22 mouse cellular contexts compared by ENCODE assay signal in the genomic region with DNA sequence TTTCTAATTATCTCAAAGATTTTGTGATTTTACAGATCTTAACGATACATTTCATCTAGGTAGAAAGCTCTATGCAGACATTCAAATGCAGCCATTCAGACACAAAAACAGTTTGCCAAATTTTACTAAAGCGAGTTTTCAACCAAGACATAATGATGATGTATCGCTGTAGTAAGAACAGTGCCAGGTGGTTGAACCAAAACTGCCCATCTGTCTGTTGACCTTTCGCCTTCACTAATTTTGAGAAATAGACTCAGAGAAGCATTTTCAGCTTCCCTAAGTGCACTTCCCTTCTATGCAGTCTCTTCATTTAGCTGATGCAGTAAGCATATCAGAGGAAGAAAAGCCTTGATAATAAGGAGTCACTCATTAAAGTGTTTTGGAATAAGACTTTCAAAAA.
DNase-seq lines count a peak whose midpoint lies in the region; ATAC-seq and TF ChIP-seq lines count a peak whose summit lies in the region.
"Had no signal": no experiment of that assay in that cellular context is flagged by ENCODE, and none has a peak within 500 bp of the region (broad histone marks: within the 10 kb centered on the region; RNA-seq: fewer than 3 reads in every experiment).

No protein-coding gene starts in this region.

- no peaks in the 10 kb centered on the region for H3K4me1 ChIP-seq in stomach, postnatal 0 days (replicated peaks; ENCODE audit: control insufficient read depth, insufficient read depth)
- H3K4me1 ChIP-seq: embryonic facial prominence, embryonic 10.5 days; forebrain, embryonic 13.5 days; heart, embryonic 12.5 days; hindbrain, embryonic 12.5 days had no signal

- 85% methylated on average over 4 of the region's 4 CpGs for WGBS in stomach, postnatal 0 days

- H3K36me3 ChIP-seq in stomach, postnatal 0 days (ENCODE audit: control insufficient read depth, insufficient read depth, low read length): no peaks in the 10 kb centered on the region
- H3K36me3 ChIP-seq: embryonic facial prominence, embryonic 10.5 days; G1E; heart, embryonic 12.5 days; hindbrain, embryonic 12.5 days had no signal

- no peak for TF ChIP-seq CTCF in stomach, postnatal 0 days (IDR thresholded peaks at IDR 0.05; ENCODE audit: low read depth)

- H3K27me3 ChIP-seq in stomach, postnatal 0 days (ENCODE audit: control insufficient read depth, insufficient read depth, low read length): no peaks in the 10 kb centered on the region
- H3K27me3 ChIP-seq: forebrain, embryonic 13.5 days; heart, embryonic 12.5 days; hindbrain, embryonic 12.5 days had no signal

- peak; percentile 61; the same call in 1 of the 2 replicates for ATAC-seq in cerebellum, adult (ENCODE audit: insufficient number of reproducible peaks, low FRiP score, low TSS enrichment)
- no peak for ATAC-seq in stomach, postnatal 0 days (ENCODE audit: low FRiP score, low TSS enrichment)
- ATAC-seq: CD4-positive, CD25-positive, alpha-beta regulatory T cell, adult 4 months; forebrain, embryonic 13.5 days; forebrain, postnatal 0 days; hindbrain, embryonic 16.5 days; inflammation-experienced regulatory T-cells, adult 6 months; intestine, postnatal 0 days had no signal

- H3K9ac ChIP-seq in stomach, postnatal 0 days (ENCODE audit: low read length): no peak overlapping the region
- H3K9ac ChIP-seq: forebrain, embryonic 13.5 days; forebrain, postnatal 0 days; heart, embryonic 12.5 days; hindbrain, embryonic 12.5 days had no signal

- no peak overlapping the region for H3K27ac ChIP-seq in stomach, postnatal 0 days (replicated peaks)
- H3K27ac ChIP-seq: embryonic facial prominence, embryonic 10.5 days; forebrain, embryonic 13.5 days; hindbrain, embryonic 12.5 days had no signal

- no peaks in the 10 kb centered on the region for H3K9me3 ChIP-seq in stomach, postnatal 0 days (ENCODE audit: control insufficient read depth, low read length)
- H3K9me3 ChIP-seq: embryonic facial prominence, embryonic 10.5 days; forebrain, embryonic 13.5 days; heart, embryonic 12.5 days; hindbrain, embryonic 12.5 days had no signal

- no peak for DNase-seq in cerebellum, postnatal 4 days (ENCODE audit: low spot score in 2 of 2)
- peak; percentile 87 for DNase-seq in brain, adult 2 months (ENCODE audit: low read depth, low spot score)
- DNase-seq in cerebellum, adult 8-10 months: peak; percentile 27
- DNase-seq in cerebellum, postnatal 36 days: peak; percentile 12 to 37
- DNase-seq in urinary bladder, adult 2 months (ENCODE audit: low spot score): no peak
- DNase-seq in stomach, postnatal 0 days (ENCODE audit: low spot score): no peak
- DNase-seq: adrenal gland, postnatal 10 days; B cell, adult 2 months; forebrain, postnatal 0 days; gastrocnemius, postnatal 14 days; heart, postnatal 36 days; kidney, adult 9 months had no signal

- no peak overlapping the region for H3K4me3 ChIP-seq in stomach, postnatal 0 days (ENCODE audit: low read depth, low read length)
- H3K4me3 ChIP-seq: embryonic facial prominence, embryonic 10.5 days; forebrain, embryonic 13.5 days; heart, embryonic 12.5 days; hindbrain, embryonic 12.5 days had no signal

- no peak for TF ChIP-seq EP300 in stomach, postnatal 0 days (optimal IDR thresholded peaks at IDR 0.05)

- H3K4me2 ChIP-seq in stomach, postnatal 0 days (replicated peaks; ENCODE audit: low read depth): no peak overlapping the region
- H3K4me2 ChIP-seq: forebrain, embryonic 13.5 days; heart, embryonic 12.5 days; hindbrain, embryonic 12.5 days had no signal

Comparison
In these comparisons a context has a peak if more than half of its experiments do, and no peak if none do; other contexts are left out.
1. DNase-seq: peak in brain, adult 2 months (single experiment), cerebellum, adult 8-10 months (single experiment) and cerebellum, postnatal 36 days (2 of 2); none in cerebellum, postnatal 4 days (0 of 2), urinary bladder, adult 2 months (single experiment) and stomach, postnatal 0 days (single experiment).